Mouse (Mus musculus): ENCODE data around the gene 1700001C19Rik. TPM values are rescaled to one million over a fixed set of nuclear protein-coding genes. Genes with fewer than 3 reads are reported as not detected.
A peak's percentile ranks its signal among the peaks of the same experiment; 100 is the strongest.

1700001C19Rik gene
- polyA plus RNA-seq, 1 experiment from 2014 or later = 0.24 TPM

- H3K4me2 ChIP-seq (ENCODE audit: low read length) = peak overlapping the region; percentile 41; the same call in 1 of the 2 replicates
- peaks cover 17% of the 10 kb centered on the region for H3K27me3 ChIP-seq (replicated peaks; ENCODE audit: control insufficient read depth, insufficient read depth, low read length)
- ATAC-seq (replicated peaks; ENCODE audit: low FRiP score, low TSS enrichment, low read depth) = no peak
- no peaks in the 10 kb centered on the region for H3K9me3 ChIP-seq (ENCODE audit: control insufficient read depth, low read length)
- H3K9ac ChIP-seq (ENCODE audit: low read length) = no peak overlapping the region
- no peaks in the 10 kb centered on the region for H3K36me3 ChIP-seq (ENCODE audit: control insufficient read depth, insufficient read depth, low read length)
- H3K27ac ChIP-seq (ENCODE audit: low read depth) = no peak overlapping the region
- no peak for DNase-seq (ENCODE audit: low spot score)
- 75% methylated on average over 11 of the region's 11 CpGs for WGBS
- peaks cover 32% of the 10 kb centered on the region for H3K4me1 ChIP-seq (replicated peaks; ENCODE audit: control insufficient read depth, insufficient read depth, low read length)
- no peak overlapping the region for H3K4me3 ChIP-seq (ENCODE audit: low read depth, low read length)
Observed at GRCm38 (mm10) chr17:47467659-47468058, 30.5 kb upstream of the 1700001C19Rik start.

GRCm38 (mm10) chr17:47466284-47466683 is 29.1 kb upstream of the 1700001C19Rik start:
- ATAC-seq (replicated peaks; ENCODE audit: low FRiP score, low TSS enrichment, low read depth) = no peak
- WGBS = 27% methylated on average over 8 of the region's 9 CpGs
- DNase-seq (ENCODE audit: low spot score) = no peak
- Histone ChIP-seq H3K9ac (ENCODE audit: low read length) (no peak overlapping the region), H3K4me3 (ENCODE audit: low read depth, low read length) (no peak overlapping the region), H3K4me1 (replicated peaks; ENCODE audit: control insufficient read depth, insufficient read depth, low read length) (peaks cover 30% of the 10 kb centered on the region), H3K27me3 (replicated peaks; ENCODE audit: control insufficient read depth, insufficient read depth, low read length) (peaks cover 17% of the 10 kb centered on the region), H3K9me3 (ENCODE audit: control insufficient read depth, low read length) (no peaks in the 10 kb centered on the region), H3K36me3 (ENCODE audit: control insufficient read depth, insufficient read depth, low read length) (no peaks in the 10 kb centered on the region), H3K27ac (ENCODE audit: low read depth) (no peak overlapping the region), H3K4me2 (ENCODE audit: low read length) (no peak overlapping the region)

GRCm38 (mm10) chr17:47465016-47465415 is 27.8 kb upstream of the 1700001C19Rik start:
- Histone ChIP-seq H3K27ac (ENCODE audit: low read depth) (no peak overlapping the region), H3K9ac (ENCODE audit: low read length) (no peak overlapping the region), H3K36me3 (ENCODE audit: control insufficient read depth, insufficient read depth, low read length) (no peaks in the 10 kb centered on the region), H3K4me2 (ENCODE audit: low read length) (no peak overlapping the region), H3K4me3 (ENCODE audit: low read depth, low read length) (no peak overlapping the region), H3K27me3 (replicated peaks; ENCODE audit: control insufficient read depth, insufficient read depth, low read length) (peaks cover 17% of the 10 kb centered on the region), H3K9me3 (ENCODE audit: control insufficient read depth, low read length) (no peaks in the 10 kb centered on the region), H3K4me1 (replicated peaks; ENCODE audit: control insufficient read depth, insufficient read depth, low read length) (peaks cover 19% of the 10 kb centered on the region)
- DNase-seq (ENCODE audit: low spot score) (no peak), ATAC-seq (replicated peaks; ENCODE audit: low FRiP score, low TSS enrichment, low read depth) (no peak)
- WGBS = 72% methylated on average over 11 of the region's 11 CpGs

GRCm38 (mm10) chr17:47464248-47464965 is 27.2 kb upstream of the 1700001C19Rik start:
- H3K9ac ChIP-seq (ENCODE audit: low read length) = no peak overlapping the region
- whole genome bisulfite sequencing = 45% methylated on average over 12 of the region's 12 CpGs
- DNase-seq (ENCODE audit: low spot score) = no peak
- no peaks in the 10 kb centered on the region for H3K36me3 ChIP-seq (ENCODE audit: control insufficient read depth, insufficient read depth, low read length)
- peaks cover 17% of the 10 kb centered on the region for H3K27me3 ChIP-seq (replicated peaks; ENCODE audit: control insufficient read depth, insufficient read depth, low read length)
- ATAC-seq (replicated peaks; ENCODE audit: low FRiP score, low TSS enrichment, low read depth) = no peak
- H3K9me3 ChIP-seq (ENCODE audit: control insufficient read depth, low read length) = no peaks in the 10 kb centered on the region
- H3K27ac ChIP-seq (ENCODE audit: low read depth) = 0 out of 2 replicates have a peak overlapping the region, but pooled peaks have one; percentile 9
- H3K4me2 ChIP-seq (ENCODE audit: low read length) = no peak overlapping the region
- peaks cover 18% of the 10 kb centered on the region for H3K4me1 ChIP-seq (replicated peaks; ENCODE audit: control insufficient read depth, insufficient read depth, low read length)
- H3K4me3 ChIP-seq (ENCODE audit: low read depth, low read length) = no peak overlapping the region

- DNase-seq (ENCODE audit: low spot score) = no peak
- H3K27ac ChIP-seq (ENCODE audit: low read depth) = 0 out of 2 replicates have a peak overlapping the region, but pooled peaks have one; percentile 19
- 42% methylated on average over 9 of the region's 9 CpGs for WGBS
Observed at GRCm38 (mm10) chr17:47462728-47463388, 25.7 kb upstream of the 1700001C19Rik start.

GRCm38 (mm10) chr17:47462209-47462608 is 25.0 kb upstream of the 1700001C19Rik start:
- Histone ChIP-seq H3K4me1 (replicated peaks; ENCODE audit: control insufficient read depth, insufficient read depth, low read length) (0 out of 2 replicates have a peak, but pooled peaks cover 11% of the 10 kb centered on the region), H3K27me3 (replicated peaks; ENCODE audit: control insufficient read depth, insufficient read depth, low read length) (peaks cover under 1% of the 10 kb centered on the region; the same call in 1 of the 2 replicates), H3K36me3 (ENCODE audit: control insufficient read depth, insufficient read depth, low read length) (no peaks in the 10 kb centered on the region), H3K9ac (ENCODE audit: low read length) (no peak overlapping the region), H3K4me2 (ENCODE audit: low read length) (no peak overlapping the region), H3K4me3 (ENCODE audit: low read depth, low read length) (no peak overlapping the region), H3K9me3 (ENCODE audit: control insufficient read depth, low read length) (no peaks in the 10 kb centered on the region), H3K27ac (ENCODE audit: low read depth) (no peak overlapping the region)
- 72% methylated on average over 7 of the region's 7 CpGs for WGBS
- ATAC-seq (replicated peaks; ENCODE audit: low FRiP score, low TSS enrichment, low read depth) (no peak), DNase-seq (ENCODE audit: low spot score) (no peak)

More at GRCm38 (mm10) chr17:47462728-47463388, 25.7 kb upstream of the 1700001C19Rik start:
- Histone ChIP-seq H3K9me3 (ENCODE audit: control insufficient read depth, low read length) (no peaks in the 10 kb centered on the region), H3K4me1 (replicated peaks; ENCODE audit: control insufficient read depth, insufficient read depth, low read length) (peaks cover 12% of the 10 kb centered on the region), H3K4me2 (ENCODE audit: low read length) (no peak overlapping the region), H3K4me3 (ENCODE audit: low read depth, low read length) (no peak overlapping the region), H3K27me3 (replicated peaks; ENCODE audit: control insufficient read depth, insufficient read depth, low read length) (peaks cover 7% of the 10 kb centered on the region), H3K36me3 (ENCODE audit: control insufficient read depth, insufficient read depth, low read length) (no peaks in the 10 kb centered on the region), H3K9ac (ENCODE audit: low read length) (no peak overlapping the region)
- peak; percentile 53 for ATAC-seq (replicated peaks; ENCODE audit: low FRiP score, low TSS enrichment, low read depth)

GRCm38 (mm10) chr17:47461688-47462087 is 24.5 kb upstream of the 1700001C19Rik start:
- Histone ChIP-seq H3K27me3 (replicated peaks; ENCODE audit: control insufficient read depth, insufficient read depth, low read length) (no peaks in the 10 kb centered on the region), H3K4me1 (replicated peaks; ENCODE audit: control insufficient read depth, insufficient read depth, low read length) (0 out of 2 replicates have a peak, but pooled peaks cover 11% of the 10 kb centered on the region), H3K9ac (ENCODE audit: low read length) (no peak overlapping the region), H3K9me3 (ENCODE audit: control insufficient read depth, low read length) (no peaks in the 10 kb centered on the region), H3K4me2 (ENCODE audit: low read length) (no peak overlapping the region), H3K27ac (ENCODE audit: low read depth) (no peak overlapping the region), H3K36me3 (ENCODE audit: control insufficient read depth, insufficient read depth, low read length) (no peaks in the 10 kb centered on the region), H3K4me3 (ENCODE audit: low read depth, low read length) (no peak overlapping the region)
- DNase-seq (ENCODE audit: low spot score) = no peak
- WGBS = 62% methylated on average over 3 of the region's 3 CpGs
- no peak for ATAC-seq (replicated peaks; ENCODE audit: low FRiP score, low TSS enrichment, low read depth)

- no peak overlapping the region for H3K27ac ChIP-seq (ENCODE audit: low read depth)
- H3K9me3 ChIP-seq (ENCODE audit: control insufficient read depth, low read length) = no peaks in the 10 kb centered on the region
- H3K4me1 ChIP-seq (replicated peaks; ENCODE audit: control insufficient read depth, insufficient read depth, low read length) = peaks cover 4% of the 10 kb centered on the region; the same call in 1 of the 2 replicates
- H3K36me3 ChIP-seq (ENCODE audit: control insufficient read depth, insufficient read depth, low read length) = no peaks in the 10 kb centered on the region
- H3K9ac ChIP-seq (ENCODE audit: low read length) = no peak overlapping the region
- ATAC-seq (replicated peaks; ENCODE audit: low FRiP score, low TSS enrichment, low read depth) = no peak
- H3K4me3 ChIP-seq (ENCODE audit: low read depth, low read length) = no peak overlapping the region
- DNase-seq (ENCODE audit: low spot score) = no peak
- H3K27me3 ChIP-seq (replicated peaks; ENCODE audit: control insufficient read depth, insufficient read depth, low read length) = no peaks in the 10 kb centered on the region
- H3K4me2 ChIP-seq (ENCODE audit: low read length) = no peak overlapping the region
- 52% methylated on average over 3 of the region's 3 CpGs for WGBS
Observed at GRCm38 (mm10) chr17:47459341-47459919, 22.3 kb upstream of the 1700001C19Rik start.
